ENCODE assay signal across 9 mouse cellular contexts in genomic region chr4:132904765-132905309, GRCm38 (mm10). TPM values are rescaled to one million over a fixed set of nuclear protein-coding genes. Genes with fewer than 3 reads are reported as not detected.
A peak's percentile ranks its signal among the peaks of the same experiment; 100 is the strongest.
DNase-seq lines count a peak whose midpoint lies in the region; TF ChIP-seq lines count a peak whose summit lies in the region.
"Had no signal": no experiment of that assay in that cellular context is flagged by ENCODE, and none has a peak within 500 bp of the region (broad histone marks: within the 10 kb centered on the region; RNA-seq: fewer than 3 reads in every experiment).

No protein-coding gene starts in this region.

- H3K27ac ChIP-seq in layer of hippocampus, adult 2 months: peak overlapping the region; percentile 76
- no peak overlapping the region for H3K27ac ChIP-seq in midbrain, embryonic 10.5 days (replicated peaks)
- H3K27ac ChIP-seq: liver, embryonic 15.5 days had no signal

- no peaks in the 10 kb centered on the region for H3K9me3 ChIP-seq in midbrain, embryonic 10.5 days (replicated peaks)
- H3K9me3 ChIP-seq: liver, embryonic 15.5 days had no signal

- peaks cover 89% of the 10 kb centered on the region for H3K36me3 ChIP-seq in midbrain, embryonic 10.5 days

- DNase-seq in layer of hippocampus, adult 2 months (ENCODE audit: low spot score in 2 of 2): no peak
- DNase-seq in layer of hippocampus, postnatal 10 days (ENCODE audit: low spot score in 2 of 2): no peak
- peak; percentile 88 for DNase-seq in heart, adult 8-10 months (ENCODE audit: low spot score)
- peak; percentile 37 to 65 for DNase-seq in kidney, adult 8-10 months
- DNase-seq in skeletal muscle tissue, adult 2 months (ENCODE audit: low read depth, low spot score): peak; percentile 51
- no peak for DNase-seq in midbrain, embryonic 10.5 days (ENCODE audit: low spot score)
- DNase-seq in spleen, postnatal 14 days (ENCODE audit: low spot score in 2 of 2): no peak
- no peak for DNase-seq in right cerebral cortex, postnatal 25 days

- no peaks in the 10 kb centered on the region for H3K27me3 ChIP-seq in midbrain, embryonic 10.5 days (ENCODE audit: low read depth, poor library complexity, severe bottlenecking)
- H3K27me3 ChIP-seq: liver, embryonic 15.5 days had no signal

- H3K4me1 ChIP-seq in midbrain, embryonic 10.5 days: no peaks in the 10 kb centered on the region

- 86% methylated on average over 9 of the region's 9 CpGs for WGBS in midbrain, embryonic 10.5 days

- no peak for TF ChIP-seq CTCF in layer of hippocampus, adult 2 months (conservative IDR thresholded peaks at IDR 0.05)

- H3K4me3 ChIP-seq in layer of hippocampus, adult 2 months: no peak overlapping the region
- no peak overlapping the region for H3K4me3 ChIP-seq in midbrain, embryonic 10.5 days
- H3K4me3 ChIP-seq: liver, embryonic 15.5 days had no signal

RNA-seq across cellular contexts. Expression of gene Fam76a, which starts 17.5 kb away (rescaled TPM):
- 10 to 100 TPM; 51.2 to 54.5 TPM for total RNA-seq in layer of hippocampus, adult 2 months (2021)
- 10 to 100 TPM; 26.6 to 28.0 TPM for total RNA-seq in layer of hippocampus, postnatal 10 days (2021)
- 10 to 100 TPM; 35.4 to 43.7 (median 39.9) TPM for total RNA-seq in heart, adult 8-10 months (2022)
- 34.7 and 35.5 TPM in 2 replicates for polyA plus RNA-seq in midbrain, embryonic 10.5 days (2016; fragmentation: Nextera tagmentation; extraction: Ambion mirVana)

RNA-seq across cellular contexts. Expression of gene Stx12, which starts 20.5 kb away (rescaled TPM):
- total RNA-seq in layer of hippocampus, adult 2 months (2021): 100 to 1,000 TPM; 105 to 108 TPM
- 100 to 1,000 TPM; 113 to 115 TPM for total RNA-seq in layer of hippocampus, postnatal 10 days (2021)
- 10 to 100 TPM; 33.9 to 34.3 (median 34.1) TPM for total RNA-seq in heart, adult 8-10 months (2022)
- 61.5 and 72.5 TPM in 2 replicates for polyA plus RNA-seq in midbrain, embryonic 10.5 days (2016; fragmentation: Nextera tagmentation; extraction: Ambion mirVana)

Comparison
In these comparisons a context has a peak if more than half of its experiments do, and no peak if none do; other contexts are left out.
1. DNase-seq: peak in heart, adult 8-10 months (single experiment), kidney, adult 8-10 months (2 of 2) and skeletal muscle tissue, adult 2 months (single experiment); none in layer of hippocampus, adult 2 months (0 of 2), layer of hippocampus, postnatal 10 days (0 of 2), midbrain, embryonic 10.5 days (single experiment), spleen, postnatal 14 days (0 of 2) and right cerebral cortex, postnatal 25 days (single experiment).